Mouse (Mus musculus) macrophage (primary cell): ENCODE measurements around the gene Asb4. TPM values are rescaled to one million over a fixed set of nuclear protein-coding genes. Genes with fewer than 3 reads are reported as not detected.
"Not testable (repeated sequence)": the region's sequence is repeated elsewhere in the genome, so short reads cannot be mapped to it uniquely, and the experiment has no call there.

Source experiments
- H3K27ac ChIP-seq: fragments of 350-480 bp; formaldehyde crosslinking; 2 replicates; pipeline ENCODE4 v1.9.0; 2021
- H3K36me3 ChIP-seq: fragments of 350-480 bp; formaldehyde crosslinking; 2 replicates; pipeline ENCODE4 v1.9.0; 2021; ENCODE audit errors: inconsistent target
- H3K4me3 ChIP-seq: fragments of 350-480 bp; formaldehyde crosslinking; 2 replicates; pipeline ENCODE4 v1.9.0; 2021; ENCODE audit errors: inconsistent target
- H3K79me2 ChIP-seq: fragments of 350-480 bp; formaldehyde crosslinking; 2 replicates; pipeline ENCODE4 v1.9.0; 2021; ENCODE audit errors: inconsistent target
- WGBS: methylation state at CpG from one replicate; pipeline ENCODE4 v1.1.7; 2026; ENCODE audit warnings: inconsistent platforms; ENCODE audit not compliant: missing documents; 5-methylcytosine and 5-hydroxymethylcytosine counted together
- polyA plus RNA-seq: library from polyadenylated mRNA; stranded (reverse); fragments of 250-400 nt; gene quantifications from 3 replicates; pipeline ENCODE4 v1.2.4, GENCODE M21; 2018; ENCODE audit warnings: inconsistent platforms
- total RNA-seq, 78 experiments: library from RNA; depleted of rRNA; stranded (reverse); fragments of 250-400 nt; gene quantifications; 1 replicate in 9 of 78; 2 replicates in 24 of 78; 3 replicates in 43 of 78; 4 replicates in 2 of 78; pipeline ENCODE4 v1.2.4; 2018; ENCODE audit warnings: inconsistent platforms in 56 of 78

Gene Asb4
- total RNA-seq (2018; cell fraction: chromatin; rRNA removed), result 1 to 10 TPM in 4 of 26 experiments, under 1 TPM in 14, not detected in 8; 0.21 to 2.3 (median 0.56) TPM
- 1 to 10 TPM in 12 of 26 experiments, under 1 TPM in 14; 0.14 to 1.9 (median 0.72) TPM for total RNA-seq (2018; cell fraction: cytosol; rRNA removed)
- total RNA-seq (2018; cell fraction: nucleus; rRNA removed), result 1 to 10 TPM in 3 of 26 experiments, under 1 TPM in 19, not detected in 4; 0.12 to 2.2 (median 0.51) TPM
- polyA plus RNA-seq, result 0.98 to 1.6 TPM (median 1.5 TPM) in 3 replicates

GRCm38 (mm10) chr6:5383336-5384177, at the start of gene Asb4:
Asb4 (plus strand) TSS chr6:5383386.
- Histone ChIP-seq H3K27ac (no peak within 1 kb of the TSS), H3K4me3 (peak within 1 kb of the TSS; percentile 8; the same call in 1 of the 2 replicates), H3K36me3 (no peaks in the 10 kb centered on the region), H3K79me2 (no peaks in the 10 kb centered on the region)
- 21% methylated on average over 19 of the region's 19 CpGs for WGBS

GRCm38 (mm10) chr6:5334021-5334420, 49.2 kb upstream of the Asb4 start:
- H3K4me3 ChIP-seq, result no peak overlapping the region
- 98% methylated on average over 4 of the region's 5 CpGs for WGBS
- no peak overlapping the region for H3K27ac ChIP-seq
- H3K36me3 ChIP-seq, result no peaks in the 10 kb centered on the region
- H3K79me2 ChIP-seq, result no peaks in the 10 kb centered on the region

GRCm38 (mm10) chr6:5336016-5336415, 47.2 kb upstream of the Asb4 start:
- not testable (repeated sequence) for H3K4me3 ChIP-seq, H3K27ac ChIP-seq, H3K36me3 ChIP-seq, H3K79me2 ChIP-seq

- WGBS, result 95% methylated on average over 3 of the region's 4 CpGs
- H3K79me2 ChIP-seq, H3K36me3 ChIP-seq, H3K4me3 ChIP-seq: not testable (repeated sequence)
- peak overlapping the region; percentile 84 for H3K27ac ChIP-seq
Measured at GRCm38 (mm10) chr6:5338781-5339180, 44.4 kb upstream of the Asb4 start.

- 9% methylated on average over 1 of the region's 1 CpGs for WGBS
- peak overlapping the region; percentile 84 for H3K27ac ChIP-seq
- not testable (repeated sequence) for H3K36me3 ChIP-seq, H3K4me3 ChIP-seq, H3K79me2 ChIP-seq
Measured at GRCm38 (mm10) chr6:5339283-5339682, 43.9 kb upstream of the Asb4 start.

GRCm38 (mm10) chr6:5344255-5344654, 38.9 kb upstream of the Asb4 start:
- Histone ChIP-seq H3K27ac (no peak overlapping the region), H3K4me3 (no peak overlapping the region), H3K36me3 (no peaks in the 10 kb centered on the region), H3K79me2 (no peaks in the 10 kb centered on the region)
- 81% methylated on average over 6 of the region's 6 CpGs for WGBS

- H3K36me3 ChIP-seq, result no peaks in the 10 kb centered on the region
- H3K4me3 ChIP-seq, result no peak overlapping the region
- H3K27ac ChIP-seq, result no peak overlapping the region
- no peaks in the 10 kb centered on the region for H3K79me2 ChIP-seq
Measured at GRCm38 (mm10) chr6:5357873-5358272, 25.3 kb upstream of the Asb4 start.

- no peaks in the 10 kb centered on the region for H3K79me2 ChIP-seq
- WGBS, result 92% methylated on average over 5 of the region's 5 CpGs
- no peak overlapping the region for H3K27ac ChIP-seq
- H3K4me3 ChIP-seq, result no peak overlapping the region
- H3K36me3 ChIP-seq, result no peaks in the 10 kb centered on the region
Measured at GRCm38 (mm10) chr6:5360402-5360801, 22.8 kb upstream of the Asb4 start.

- no peak overlapping the region for H3K4me3 ChIP-seq
- 10% methylated on average over 6 of the region's 6 CpGs for WGBS
- no peaks in the 10 kb centered on the region for H3K79me2 ChIP-seq
- H3K36me3 ChIP-seq, result no peaks in the 10 kb centered on the region
- H3K27ac ChIP-seq, result peak overlapping the region; percentile 82
Measured at GRCm38 (mm10) chr6:5361987-5362386, 21.2 kb upstream of the Asb4 start.

GRCm38 (mm10) chr6:5365845-5366244, 17.3 kb upstream of the Asb4 start:
- no peaks in the 10 kb centered on the region for H3K36me3 ChIP-seq
- no peak overlapping the region for H3K4me3 ChIP-seq
- H3K79me2 ChIP-seq, result no peaks in the 10 kb centered on the region
- 56% methylated on average over 5 of the region's 5 CpGs for WGBS
- H3K27ac ChIP-seq, result no peak overlapping the region

GRCm38 (mm10) chr6:5376884-5377283, 6.3 kb upstream of the Asb4 start:
- Histone ChIP-seq H3K27ac (no peak overlapping the region), H3K4me3 (no peak overlapping the region)
- 90% methylated on average over 4 of the region's 4 CpGs for WGBS

GRCm38 (mm10) chr6:5379048-5379447, 4.1 kb upstream of the Asb4 start:
- H3K4me3 ChIP-seq, result no peak overlapping the region
- no peak overlapping the region for H3K27ac ChIP-seq
- no peaks in the 10 kb centered on the region for H3K36me3 ChIP-seq
- 65% methylated on average over 3 of the region's 3 CpGs for WGBS
- no peaks in the 10 kb centered on the region for H3K79me2 ChIP-seq

More at GRCm38 (mm10) chr6:5376884-5377283, 6.3 kb upstream of the Asb4 start:
- Histone ChIP-seq H3K36me3 (no peaks in the 10 kb centered on the region), H3K79me2 (no peaks in the 10 kb centered on the region)

- WGBS, result 75% methylated on average over 22 of the region's 22 CpGs
- no peaks in the 10 kb centered on the region for H3K36me3 ChIP-seq
- H3K27ac ChIP-seq, result no peak overlapping the region
- no peaks in the 10 kb centered on the region for H3K79me2 ChIP-seq
- no peak overlapping the region for H3K4me3 ChIP-seq
Measured at GRCm38 (mm10) chr6:5379781-5380623, 3.2 kb upstream of the Asb4 start.

- H3K36me3 ChIP-seq, result no peaks in the 10 kb centered on the region
- no peaks in the 10 kb centered on the region for H3K79me2 ChIP-seq
- 81% methylated on average over 9 of the region's 9 CpGs for WGBS
- no peak overlapping the region for H3K27ac ChIP-seq
- H3K4me3 ChIP-seq, result no peak overlapping the region
Measured at GRCm38 (mm10) chr6:5380624-5381252, 2.4 kb upstream of the Asb4 start.
